Mouse (Mus musculus) adrenal gland, postnatal 25 days (tissue): ENCODE results near the gene Gm4763. TPM values are rescaled to one million over a fixed set of nuclear protein-coding genes. Genes with fewer than 3 reads are reported as not detected.
"Not testable (repeated sequence)": the region's sequence is repeated elsewhere in the genome, so short reads cannot be mapped to it uniquely, and the experiment has no call there.

ENCODE experiments used
- DNase-seq: peaks from one replicate; pipeline ENCODE4 v3.0.0; 2021; ENCODE audit warnings: mixed read lengths
- long read RNA-seq: library from polyadenylated mRNA; stranded (forward); transcript quantifications from one replicate; pipeline ENCODE4 v2.0.0, GENCODE M21; 2021
- total RNA-seq: library from RNA; stranded (reverse); gene quantifications from 2 replicates; pipeline ENCODE4 v1.2.3, GENCODE M21; 2021

Gene Gm4763
- total RNA-seq: not detected in 2 replicates
- long read RNA-seq: 0 reads

DNA sequence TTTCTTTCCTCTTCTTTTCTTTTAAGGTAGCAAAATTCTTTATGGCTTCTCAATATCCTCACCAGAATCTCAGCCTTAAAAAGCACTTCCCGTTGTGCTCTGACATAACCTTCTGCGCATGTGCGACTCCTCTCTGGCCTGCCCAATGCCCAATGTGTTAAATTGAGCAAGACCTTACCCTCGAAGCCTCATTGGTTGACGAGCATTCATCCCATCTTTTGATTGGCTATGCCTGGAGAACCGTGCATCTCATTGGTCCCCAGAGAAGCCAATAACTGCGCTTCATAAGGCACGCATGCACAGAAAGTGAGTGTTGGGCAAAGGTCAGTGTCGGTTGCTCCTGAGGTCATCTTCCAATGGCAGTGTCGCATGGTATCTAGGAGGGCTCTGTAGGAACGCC, at the start of gene Gm4763:
TSS of gene Gm4763 (minus strand) at position 101 of the 400 bp plus-strand sequence.
- DNase-seq: not testable (repeated sequence)

DNA sequence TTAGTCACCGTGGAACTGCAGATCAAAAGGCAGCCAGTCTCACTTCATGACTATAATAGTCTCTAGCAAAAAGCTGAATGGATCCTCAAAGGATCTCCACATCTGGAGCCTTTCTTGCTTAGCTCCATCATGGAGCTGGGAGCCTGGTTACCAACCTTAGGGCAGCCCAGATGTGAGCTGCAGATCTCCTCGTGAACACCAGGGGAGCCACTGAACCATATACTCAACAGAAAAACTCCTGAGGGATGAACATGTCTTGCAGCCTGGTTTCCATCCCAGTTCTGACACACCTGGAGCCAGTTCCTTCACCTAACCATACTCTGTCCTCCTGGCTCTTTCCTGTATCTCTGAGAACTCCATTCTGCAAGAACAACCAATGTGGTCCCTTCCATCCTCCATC, 49.4 kb upstream of the Gm4763 start:
- DNase-seq: no peak

DNA sequence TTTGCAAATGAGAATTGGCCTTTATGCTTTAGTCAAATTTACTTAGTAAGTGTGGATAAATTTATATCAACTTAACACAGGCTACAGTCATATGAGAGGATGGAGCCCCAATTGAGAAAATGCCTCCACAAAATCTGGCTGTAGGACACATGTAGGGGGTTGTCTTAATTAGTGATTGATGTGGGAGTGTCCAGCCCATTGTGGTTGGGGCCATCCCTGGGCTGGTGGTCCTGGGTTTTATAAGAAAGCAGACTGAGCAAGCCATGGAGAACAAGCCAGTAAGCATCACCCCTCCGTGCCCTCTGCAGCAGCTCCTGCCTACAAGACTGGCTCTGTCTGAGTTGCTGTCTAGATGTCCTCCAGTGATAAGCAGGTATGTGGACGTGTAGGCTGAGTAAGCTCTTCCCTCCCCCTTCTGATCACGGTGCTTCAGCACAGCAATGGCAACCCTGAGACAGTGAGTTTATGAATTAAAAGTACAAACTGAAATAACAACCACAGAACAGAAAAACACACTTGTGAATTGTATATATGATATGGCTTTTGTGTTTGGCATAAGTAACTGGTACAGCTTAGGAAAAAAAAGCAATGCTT, 47.3 kb upstream of the Gm4763 start:
- no peak for DNase-seq

DNA sequence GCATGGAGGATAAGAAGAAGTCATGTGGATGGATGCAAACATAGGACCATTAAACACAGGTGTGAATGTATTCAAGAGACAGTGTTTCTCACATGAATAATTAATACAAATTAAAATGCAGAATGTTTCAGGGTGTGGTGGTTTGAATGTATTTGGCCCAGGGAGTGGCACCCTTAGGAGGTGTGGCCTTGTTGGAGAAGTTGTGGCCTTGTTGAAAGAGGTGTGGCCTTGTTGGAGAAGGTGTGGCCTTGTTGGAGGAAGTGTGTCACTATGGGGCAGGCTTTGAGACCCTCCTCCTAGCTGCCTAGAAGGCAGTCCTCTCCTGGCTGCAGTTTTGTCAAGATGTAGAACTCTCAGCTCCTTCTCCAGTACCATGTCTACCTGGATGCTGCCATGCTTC, 44.7 kb upstream of the Gm4763 start:
- no peak for DNase-seq

DNA sequence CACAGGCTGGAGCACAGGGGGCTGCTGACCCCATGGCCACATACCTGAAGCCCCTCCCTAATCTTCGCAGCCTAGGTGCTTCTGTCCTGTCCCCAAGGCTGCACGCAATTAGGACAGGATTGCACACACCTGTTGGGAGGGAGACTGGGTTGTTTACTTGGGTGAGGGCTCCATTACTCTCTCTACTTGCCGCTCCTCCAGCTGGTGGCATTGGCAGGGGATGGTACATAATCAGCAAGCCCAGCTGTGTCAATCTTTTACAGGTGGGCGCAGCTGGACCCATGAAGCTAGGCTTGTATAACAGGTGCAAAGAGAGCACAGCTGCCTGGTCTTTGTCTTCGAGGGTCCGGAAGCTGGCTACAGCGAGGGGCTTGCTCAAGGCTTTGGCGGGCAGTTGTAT, 35.9 kb upstream of the Gm4763 start:
- DNase-seq: no peak

DNA sequence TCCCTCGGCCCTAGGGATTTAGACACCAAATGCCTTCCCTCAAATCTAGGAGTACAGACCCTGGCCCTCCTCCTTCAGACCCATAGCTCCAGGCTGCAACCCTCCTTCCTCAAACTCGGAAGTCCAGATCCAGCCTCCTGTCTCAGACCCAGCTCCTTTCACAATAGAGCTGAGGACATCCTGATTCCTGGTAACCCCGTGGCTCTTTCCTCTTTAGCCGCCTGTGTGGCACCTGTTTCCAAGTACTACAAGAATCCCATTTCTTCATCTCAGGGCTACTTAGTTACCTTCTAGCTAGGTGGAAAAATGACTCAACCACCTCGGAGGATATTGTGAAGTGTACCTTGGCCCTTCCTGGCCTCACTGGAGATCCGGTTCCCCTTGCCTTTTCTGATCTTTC, 34.5 kb upstream of the Gm4763 start:
- no peak for DNase-seq

DNA sequence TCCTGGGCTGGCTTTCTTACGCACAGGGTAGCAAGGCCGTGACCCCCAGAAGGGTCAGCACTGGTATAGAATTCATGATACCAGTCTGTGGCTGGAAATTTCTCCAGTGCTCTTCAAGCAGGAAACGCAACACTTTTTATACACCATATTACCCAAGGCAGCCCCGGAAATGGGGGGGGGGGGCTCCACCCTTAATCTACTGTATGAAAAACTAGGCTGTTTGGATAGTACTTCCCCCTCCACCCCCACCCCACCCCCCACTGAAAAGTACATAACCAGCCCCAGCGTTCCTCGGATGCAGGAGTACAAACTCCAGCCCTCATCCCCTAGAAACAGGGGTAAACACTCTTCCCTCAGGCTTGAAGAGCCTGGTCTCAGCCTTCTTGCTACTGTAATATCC, 33.5 kb upstream of the Gm4763 start, which contains the start of gene Cd177:
TSS of gene Cd177 (minus strand) at position 101 of the 400 bp plus-strand sequence.
- no peak for DNase-seq

DNA sequence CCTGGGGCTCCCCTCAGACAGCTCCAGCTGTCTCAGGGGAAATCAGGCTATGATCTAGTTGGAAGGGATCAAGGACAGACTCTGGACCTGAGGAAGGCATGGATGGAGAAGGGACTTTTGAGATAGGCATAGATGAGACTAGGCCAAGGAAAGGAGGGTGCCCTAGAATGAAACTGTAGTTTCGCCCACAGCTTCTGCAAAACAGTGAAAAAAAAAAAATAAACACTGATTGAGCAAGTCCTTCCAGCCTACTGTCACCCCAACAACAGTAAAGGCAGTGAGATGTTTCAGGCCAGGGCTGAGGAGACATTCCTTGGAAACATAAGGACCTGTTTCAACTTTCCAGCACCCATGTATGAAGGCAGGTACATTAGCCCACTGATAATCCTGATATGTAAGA, 31.8 kb upstream of the Gm4763 start:
- DNase-seq: no peak

DNA sequence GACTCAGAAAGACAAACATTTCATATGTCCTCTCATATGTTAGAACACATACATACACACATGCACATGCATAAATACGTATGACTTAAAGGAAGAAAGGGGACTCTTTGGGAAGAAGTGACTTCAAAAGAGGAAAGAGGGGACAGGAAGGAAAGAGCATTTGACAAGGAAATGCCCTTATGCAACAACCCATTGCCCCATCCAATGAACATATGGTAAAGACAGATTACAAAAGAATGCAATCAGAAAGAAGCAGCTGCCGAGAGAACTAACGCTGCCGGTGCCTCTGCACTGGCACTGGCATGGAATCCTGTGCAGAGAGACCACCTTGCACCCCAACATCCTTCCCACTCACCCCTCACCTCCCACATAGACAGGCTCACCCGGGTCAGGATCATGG, 26.8 kb upstream of the Gm4763 start:
- DNase-seq: no peak

DNA sequence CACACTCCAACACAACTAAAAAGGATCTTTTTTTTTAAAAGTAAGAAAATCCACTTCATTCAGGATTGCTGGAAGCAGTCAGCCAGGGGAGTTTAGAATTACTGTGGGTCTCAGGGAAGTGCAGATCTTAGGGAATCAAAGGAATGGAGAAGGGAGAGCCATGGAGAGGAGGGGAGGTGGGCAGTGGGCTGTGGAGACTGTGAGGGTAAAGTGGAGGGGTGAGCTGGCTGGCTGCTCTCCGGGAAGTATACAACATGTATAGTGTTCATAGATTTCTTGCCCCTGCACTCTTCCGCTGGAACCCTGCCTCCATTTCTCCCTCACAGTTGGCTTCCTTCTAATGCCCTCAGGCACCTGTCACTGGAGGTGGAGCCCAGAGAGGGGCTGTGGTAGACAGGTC, 24.9 kb upstream of the Gm4763 start:
- DNase-seq: no peak

DNA sequence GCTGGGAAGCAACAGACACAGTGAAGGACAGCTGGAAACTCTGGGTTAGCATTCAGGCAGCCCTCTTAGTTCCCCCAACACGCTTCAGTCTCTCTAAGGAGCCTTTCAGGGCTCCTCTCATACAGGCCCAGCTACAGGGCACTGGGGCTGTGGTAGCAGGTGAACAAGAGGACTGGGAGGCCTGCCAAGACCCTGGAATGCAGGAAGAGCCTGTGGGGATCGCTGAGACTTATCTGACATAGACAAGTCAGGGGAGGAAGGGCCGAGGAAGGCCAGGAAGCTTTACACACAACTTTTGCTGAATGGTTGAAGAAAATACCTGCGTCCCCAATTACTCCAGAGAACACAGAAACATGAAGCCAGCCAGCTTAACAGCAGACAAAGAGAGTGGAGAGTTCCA, 24.0 kb upstream of the Gm4763 start:
- DNase-seq: no peak

DNA sequence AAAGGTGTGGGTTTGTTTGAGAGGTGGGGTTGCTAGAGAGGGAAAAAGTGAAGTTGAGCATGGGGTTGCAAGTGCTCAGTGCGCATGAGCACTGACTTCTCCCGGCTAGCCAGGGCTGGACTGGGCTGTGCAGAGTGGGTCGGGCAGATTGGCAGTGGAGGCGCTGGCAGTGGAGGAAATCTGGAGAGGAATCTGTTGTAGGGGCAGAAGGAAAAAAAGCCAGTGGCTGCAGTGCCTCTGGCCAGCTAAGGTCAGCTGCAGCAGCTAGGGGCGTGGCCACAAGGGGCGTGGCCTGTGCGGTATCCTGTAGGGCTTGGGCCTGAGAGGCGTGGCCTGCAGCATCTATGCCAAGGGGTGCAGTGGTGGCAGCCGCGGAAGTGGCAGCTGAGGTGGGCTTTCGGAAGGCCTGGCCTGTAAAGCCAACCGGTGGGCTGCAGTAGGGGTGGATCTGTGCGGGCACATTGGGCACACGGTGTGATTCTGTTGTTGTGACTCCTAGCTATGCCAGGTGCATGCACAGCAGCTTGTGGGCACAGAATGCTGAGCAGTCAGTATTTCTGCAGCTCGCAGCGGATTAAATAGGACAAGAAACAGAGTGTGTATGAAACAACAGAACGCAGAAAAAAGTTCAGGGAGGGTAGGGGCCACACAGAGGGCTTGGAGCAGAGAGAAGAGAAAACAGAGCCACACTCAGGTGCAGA, 9.4 kb upstream of the Gm4763 start:
- DNase-seq: peak; percentile 45

DNA sequence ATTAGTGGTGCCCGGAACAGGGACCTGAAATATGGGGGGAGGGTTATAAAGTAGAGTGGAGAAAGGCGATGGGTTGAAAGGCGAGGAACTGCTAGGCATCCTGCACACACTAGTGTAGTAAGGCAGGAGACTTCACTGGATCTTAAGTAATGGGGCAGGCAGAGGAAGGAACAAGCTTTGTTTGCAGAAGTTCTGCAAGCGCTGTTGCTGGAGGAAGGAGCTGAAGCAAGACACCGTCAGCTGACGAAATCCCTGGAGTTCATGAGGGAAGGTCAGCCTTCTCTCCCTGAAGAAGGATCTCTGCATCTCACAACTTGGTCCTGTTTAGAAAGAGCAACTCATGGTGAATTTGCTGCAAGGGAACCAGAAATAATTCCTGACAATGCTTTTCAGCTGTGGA, 11.7 kb downstream of the Gm4763 start:
- DNase-seq: no peak

DNA sequence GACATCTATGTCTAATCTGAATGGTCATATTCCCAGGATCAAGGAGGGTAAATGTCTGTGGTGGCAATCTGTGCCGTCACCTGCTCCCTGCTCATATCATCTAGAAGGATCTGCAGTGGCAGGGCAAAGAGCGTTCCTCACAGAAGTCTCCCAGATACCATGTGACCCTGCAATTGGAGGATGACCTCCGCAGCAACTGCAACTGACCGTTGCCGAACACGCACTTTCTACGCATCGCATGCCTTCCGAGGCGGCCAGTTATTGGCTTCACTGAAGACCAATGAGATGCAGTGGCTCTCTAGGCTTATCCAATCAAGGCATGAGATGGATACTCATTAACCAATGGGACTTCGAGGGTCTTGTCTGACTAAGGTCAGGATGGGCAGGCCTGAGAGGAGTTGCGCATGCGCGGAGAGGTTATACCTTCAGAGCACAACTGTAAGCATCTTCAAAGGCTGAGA, 17.8 kb downstream of the Gm4763 start, which contains the start of gene BC049730:
TSS of gene BC049730 (plus strand) at position 411 of the 461 bp plus-strand sequence.
- no peak for DNase-seq

DNA sequence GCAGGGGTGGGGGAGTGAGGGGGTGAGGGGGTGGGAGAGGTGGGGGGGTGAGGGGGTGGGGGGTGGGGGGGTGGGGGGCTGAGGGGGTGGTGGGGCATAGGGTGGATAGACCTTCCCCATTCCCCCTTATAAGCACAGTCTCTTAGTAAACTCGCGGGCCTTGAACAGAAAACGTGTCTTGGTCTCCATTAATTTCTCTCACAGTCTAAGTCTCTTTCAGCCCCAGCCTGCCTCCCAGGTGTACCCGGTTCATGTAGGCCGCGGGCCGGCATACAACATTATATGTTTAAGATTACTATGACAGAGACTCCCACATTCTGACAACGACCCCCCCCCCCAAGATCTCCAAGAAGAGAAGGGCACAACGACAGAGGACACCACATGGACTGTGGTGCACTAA, 23.9 kb downstream of the Gm4763 start:
- DNase-seq: not testable (repeated sequence)

DNA sequence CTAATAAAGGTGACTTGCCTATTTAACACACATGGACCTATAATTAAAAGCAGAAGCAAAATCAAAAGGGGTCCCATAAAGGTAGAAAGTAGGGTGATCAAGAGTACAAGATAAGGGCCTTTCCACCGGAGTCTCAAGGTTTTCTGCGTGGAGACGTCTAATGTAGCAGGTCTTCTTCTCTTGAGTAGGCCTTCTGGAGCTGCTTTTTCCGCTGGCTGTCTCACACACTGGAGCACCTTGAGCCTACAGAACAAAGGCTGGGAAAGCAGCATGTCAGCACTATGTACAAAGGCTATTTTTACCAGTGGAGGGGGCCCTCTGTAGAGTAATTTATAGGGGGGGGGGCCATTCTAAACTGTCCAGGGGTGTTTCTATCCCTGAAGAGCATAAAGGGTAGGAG, 28.8 kb downstream of the Gm4763 start:
- DNase-seq: not testable (repeated sequence)

DNA sequence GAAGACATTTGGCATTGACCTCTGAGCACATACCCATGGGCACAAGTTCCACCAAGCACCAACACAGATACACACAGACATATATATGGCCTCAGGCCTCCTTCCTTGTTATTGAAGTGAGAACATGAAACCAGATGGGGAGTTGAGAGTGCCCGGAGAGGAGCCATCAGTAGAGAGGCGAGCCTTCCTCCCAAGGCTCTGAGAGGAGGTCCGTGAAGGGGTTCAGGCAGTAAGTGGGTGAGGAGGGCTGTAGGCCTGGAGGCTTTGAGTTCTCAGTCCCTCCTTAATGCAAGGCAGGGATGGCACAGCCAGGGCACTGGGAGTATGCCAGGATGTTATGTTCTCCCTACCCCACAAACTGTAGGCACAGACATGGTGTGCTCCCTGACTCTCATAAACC, 34.0 kb downstream of the Gm4763 start:
- not testable (repeated sequence) for DNase-seq

DNA sequence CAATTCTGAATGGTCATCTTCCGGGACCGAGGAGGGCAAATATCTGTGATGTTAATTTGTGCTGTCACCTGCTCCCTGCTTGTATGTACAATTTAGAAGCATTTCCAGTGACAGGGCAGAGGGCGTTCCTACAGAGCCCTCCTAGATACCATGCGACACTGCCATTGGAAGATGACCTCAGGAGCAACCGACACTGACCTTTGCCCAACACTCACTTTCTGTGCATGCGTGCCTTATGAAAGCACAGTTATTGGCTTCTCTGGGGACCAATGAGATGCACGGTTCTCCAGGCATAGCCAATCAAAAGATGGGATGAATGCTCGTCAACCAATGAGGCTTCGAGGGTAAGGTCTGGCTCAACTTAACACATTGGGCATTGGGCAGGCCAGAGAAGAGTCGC, 39.2 kb downstream of the Gm4763 start:
- not testable (repeated sequence) for DNase-seq

DNA sequence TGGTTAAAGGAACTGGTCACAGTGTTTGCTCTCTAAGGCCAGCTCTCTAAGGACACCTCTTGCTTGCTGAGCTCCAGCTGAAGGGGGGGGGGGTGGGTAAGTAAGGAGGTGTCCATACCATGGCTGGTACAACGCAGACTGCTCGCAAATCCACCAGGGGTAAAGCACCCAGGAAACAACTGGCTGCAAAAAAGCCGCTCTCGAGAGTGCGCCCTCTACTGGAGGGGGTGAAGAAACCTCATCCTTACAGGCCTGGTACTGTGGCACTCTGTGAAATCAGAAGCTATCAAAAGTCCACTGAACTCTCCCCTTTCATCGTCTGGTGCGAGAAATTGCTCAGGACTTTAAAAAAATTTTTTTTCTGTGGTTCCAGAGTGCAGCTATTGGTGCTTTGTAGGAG, 42.6 kb downstream of the Gm4763 start:
- DNase-seq: not testable (repeated sequence)

DNA sequence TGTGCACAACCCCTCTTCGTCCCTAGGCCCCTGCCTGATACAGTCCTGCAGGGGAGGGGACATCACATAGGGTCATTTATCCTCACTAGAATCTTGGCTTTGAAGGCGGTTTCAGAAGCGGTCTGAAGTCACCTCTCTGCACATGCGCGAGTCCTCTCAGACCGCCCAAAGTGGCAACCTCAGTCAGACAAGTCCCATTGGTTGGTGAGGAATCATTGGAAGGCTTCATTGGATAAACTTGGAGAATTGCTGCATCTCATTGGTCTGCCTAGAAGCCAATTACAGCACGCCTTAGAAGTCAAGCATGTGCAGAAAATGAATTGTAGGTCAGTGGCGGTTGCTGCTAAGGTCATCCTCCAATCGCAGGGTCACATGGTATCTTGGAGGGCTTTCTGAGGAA, 50.1 kb downstream of the Gm4763 start, which contains the start of gene Tex101:
TSS of gene Tex101 (minus strand) at position 101 of the 400 bp plus-strand sequence.
- no peak for DNase-seq

DNA sequence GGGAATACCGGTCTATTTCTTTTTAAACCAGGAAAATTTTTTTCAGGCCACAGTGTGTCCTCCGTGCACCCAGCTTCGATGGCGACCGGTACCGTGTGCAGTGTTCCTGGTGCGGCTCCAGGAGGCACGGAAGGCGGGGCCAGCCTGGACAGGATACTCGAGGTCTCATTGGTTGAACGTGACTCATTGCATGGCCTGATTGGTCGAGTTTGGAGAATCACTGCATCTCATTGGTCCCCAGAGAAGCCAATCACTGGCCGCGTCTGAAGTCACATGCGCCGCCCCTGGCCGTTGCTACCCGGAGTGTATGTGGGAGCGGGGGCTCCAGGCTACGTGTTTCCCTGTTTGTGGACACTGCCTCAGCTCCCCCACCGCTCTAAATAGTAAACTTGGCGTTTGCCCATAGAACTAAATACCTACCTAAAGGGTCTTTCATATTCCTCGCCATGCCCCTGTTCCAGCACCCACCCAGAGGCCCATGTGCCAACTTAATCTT, 54.7 kb downstream of the Gm4763 start:
- DNase-seq: no peak
